Mouse (Mus musculus) olfactory bulb, adult 2 months (tissue): ENCODE data around the gene Zc3h12b.

Experiments
- CTCF ChIP-seq: fragments of 200-500 bp; IDR thresholded peaks from 2 replicates; pipeline ENCODE4 v1.5.1; 2012; ENCODE audit warnings: low read depth, mild to moderate bottlenecking, low read length, moderate library complexity; ENCODE audit not compliant: insufficient read depth
- POLR2A ChIP-seq: fragments of 200-500 bp; IDR thresholded peaks from 2 replicates; pipeline ENCODE4 v1.6.1; 2012; ENCODE audit warnings: mild to moderate bottlenecking, low read depth, low read length, moderate library complexity; ENCODE audit not compliant: insufficient read depth

DNA sequence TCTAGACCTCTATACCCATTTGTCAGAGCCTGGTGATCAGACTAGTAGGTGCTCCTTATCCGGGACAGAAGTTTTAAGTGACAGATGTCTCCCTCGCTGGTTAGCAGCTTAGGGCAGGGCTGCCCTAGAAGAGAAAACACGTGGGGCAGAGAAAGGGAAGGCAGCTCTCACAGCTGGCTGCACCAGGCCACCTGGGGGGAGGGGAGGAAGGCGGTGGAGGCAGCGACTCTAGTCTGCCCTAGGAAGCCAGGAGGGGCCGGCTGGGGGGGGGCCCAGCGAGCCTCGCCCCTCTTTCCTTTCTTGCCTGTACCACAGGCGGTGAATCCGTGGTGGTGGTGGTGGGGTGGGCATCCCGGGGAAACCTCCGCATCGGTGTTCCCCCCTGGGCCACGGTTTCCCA, 141.3 kb downstream of the Zc3h12b start:
- no peak for TF ChIP-seq CTCF
- no peak for TF ChIP-seq POLR2A
